ENCODE assay signal across 11 mouse cellular contexts in genomic region chr1:179863420-179863819, GRCm38 (mm10). TPM values are rescaled to one million over a fixed set of nuclear protein-coding genes. Genes with fewer than 3 reads are reported as not detected.
DNase-seq lines count a peak whose midpoint lies in the region; ATAC-seq and TF ChIP-seq lines count a peak whose summit lies in the region.
"Had no signal": no experiment of that assay in that cellular context is flagged by ENCODE, and none has a peak within 500 bp of the region (broad histone marks: within the 10 kb centered on the region; RNA-seq: fewer than 3 reads in every experiment).

No protein-coding gene starts in this region.

- no peaks in the 10 kb centered on the region for H3K27me3 ChIP-seq in kidney, postnatal 0 days (ENCODE audit: insufficient read depth, low read length)
- no peaks in the 10 kb centered on the region for H3K27me3 ChIP-seq in kidney, embryonic 15.5 days
- no peaks in the 10 kb centered on the region for H3K27me3 ChIP-seq in CH12.LX (replicated peaks)
- H3K27me3 ChIP-seq: liver, embryonic 13.5 days had no signal

- peak; percentile 24 for DNase-seq in kidney, postnatal 0 days (ENCODE audit: low spot score)
- no peak for DNase-seq in CH12.LX (ENCODE audit: extremely low read depth)
- peak; percentile 72 for DNase-seq in adipocyte (ENCODE audit: low spot score)
- peak; percentile 21 to 66 for DNase-seq in kidney, postnatal 25 days
- DNase-seq in urinary bladder, postnatal 4 days (ENCODE audit: low spot score in 2 of 2): no peak
- DNase-seq in cerebellum, adult 11 months: no peak
- DNase-seq: cerebellum, adult 8-10 months; liver, embryonic 13.5 days; right cerebral cortex, postnatal 4 days; thymus, postnatal 36 days had no signal

- TF ChIP-seq EP300 in CH12.LX (IDR thresholded peaks at IDR 0.05; ENCODE audit: low read length): no peak

- ATAC-seq in kidney, postnatal 0 days (replicated peaks; ENCODE audit: low FRiP score, low read depth): no peak
- ATAC-seq in kidney, embryonic 15.5 days (replicated peaks; ENCODE audit: low FRiP score): no peak

- H3K79me2 ChIP-seq in CH12.LX (replicated peaks; ENCODE audit: control insufficient read depth, extremely low read depth, insufficient read depth, poor library complexity, severe bottlenecking): no peaks in the 10 kb centered on the region

- no peaks in the 10 kb centered on the region for H3K36me3 ChIP-seq in kidney, postnatal 0 days (ENCODE audit: insufficient read depth, low read length)
- no peaks in the 10 kb centered on the region for H3K36me3 ChIP-seq in kidney, embryonic 15.5 days
- peaks cover 0 to 33% of the 10 kb centered on the region in 2 experiments for H3K36me3 ChIP-seq in CH12.LX (replicated peaks in 1 of 2; ENCODE audit: control insufficient read depth in 1 of 2, insufficient read depth in 1 of 2, low read length in 1 of 2)
- H3K36me3 ChIP-seq: liver, embryonic 13.5 days had no signal

- no peak for TF ChIP-seq CTCF in kidney, postnatal 0 days (IDR thresholded peaks at IDR 0.05; ENCODE audit: low read depth)
- no peak for TF ChIP-seq CTCF in CH12.LX (conservative IDR thresholded peaks at IDR 0.05 in 1 of 2, IDR thresholded peaks at IDR 0.05 in 1 of 2; ENCODE audit: low read depth in 2 of 2, low read length in 2 of 2)

- peaks cover 9% of the 10 kb centered on the region for H3K4me1 ChIP-seq in kidney, postnatal 0 days (replicated peaks; ENCODE audit: insufficient read depth, low read length)
- peaks cover 28% of the 10 kb centered on the region for H3K4me1 ChIP-seq in kidney, embryonic 15.5 days
- H3K4me1 ChIP-seq in CH12.LX (ENCODE audit: control insufficient read depth in 1 of 2, insufficient read depth in 2 of 2): peaks cover 8 to 19% of the 10 kb centered on the region in 2 experiments

- H3K9me3 ChIP-seq in kidney, postnatal 0 days (replicated peaks; ENCODE audit: low read length): no peaks in the 10 kb centered on the region
- no peaks in the 10 kb centered on the region for H3K9me3 ChIP-seq in kidney, embryonic 15.5 days (replicated peaks)
- H3K9me3 ChIP-seq in CH12.LX (replicated peaks; ENCODE audit: low read length): no peaks in the 10 kb centered on the region
- H3K9me3 ChIP-seq: liver, embryonic 13.5 days had no signal

- TF ChIP-seq POLR2A in CH12.LX (IDR thresholded peaks at IDR 0.05; ENCODE audit: low read depth, low read length): no peak

- no peak overlapping the region for H3K27ac ChIP-seq in kidney, postnatal 0 days
- H3K27ac ChIP-seq in kidney, embryonic 15.5 days: no peak overlapping the region
- H3K27ac ChIP-seq in CH12.LX (ENCODE audit: insufficient read depth, low read depth): peak overlapping the region; percentile 11; the same call in 1 of the 2 replicates

- WGBS in kidney, postnatal 0 days: 74% methylated on average over 4 of the region's 4 CpGs
- 59% methylated on average over 4 of the region's 4 CpGs for WGBS in kidney, embryonic 15.5 days

- in situ Hi-C loops in CH12.LX (cut with MboI; ENCODE audit: low pct_ligation_motif_present, low pct_unique_long_range_greater_than_20kb, low sequenced_read_pairs): loop anchor here (25.0 kb wide), 1 partner anchor 549 kb away; no protein-coding TSS in a partner anchor

- no peak overlapping the region for H3K9ac ChIP-seq in kidney, postnatal 0 days (ENCODE audit: low read depth, low read length)
- no peak overlapping the region for H3K9ac ChIP-seq in kidney, embryonic 15.5 days
- no peak overlapping the region for H3K9ac ChIP-seq in CH12.LX (ENCODE audit: insufficient read depth, low read depth)
- H3K9ac ChIP-seq: liver, embryonic 13.5 days had no signal

- no peak for TF ChIP-seq RAD21 in CH12.LX (IDR thresholded peaks at IDR 0.05; ENCODE audit: low read depth, low read length)

- dilution Hi-C loops in CH12.LX (cut with MboI; ENCODE audit: extremely low pct_ligation_motif_present, extremely low pct_unique_long_range_greater_than_20kb, low sequenced_read_pairs): no loop called here

- H3K4me2 ChIP-seq in kidney, postnatal 0 days (ENCODE audit: low read length): no peak overlapping the region
- no peak overlapping the region for H3K4me2 ChIP-seq in kidney, embryonic 15.5 days
- H3K4me2 ChIP-seq in CH12.LX (ENCODE audit: insufficient read depth, low read depth, poor library complexity, severe bottlenecking): no peak overlapping the region
- H3K4me2 ChIP-seq: liver, embryonic 13.5 days had no signal

- no peak overlapping the region for H3K4me3 ChIP-seq in kidney, postnatal 0 days (replicated peaks; ENCODE audit: low read depth, low read length)
- no peak overlapping the region for H3K4me3 ChIP-seq in kidney, embryonic 15.5 days (replicated peaks)
- H3K4me3 ChIP-seq in CH12.LX (replicated peaks in 1 of 3; ENCODE audit: low read depth in 2 of 3, low read length in 2 of 3, poor library complexity in 1 of 3): no peak overlapping the region
- H3K4me3 ChIP-seq: liver, embryonic 13.5 days had no signal

TF ChIP-seq in CH12.LX, 34 proteins besides CTCF, POLR2A, EP300 and RAD21:
- TF ChIP-seq MAFK (IDR thresholded peaks at IDR 0.05; ENCODE audit: insufficient replicate concordance, low read length) (peak; percentile 44; the same call in 1 of the 2 replicates), ETS1 (conservative IDR thresholded peaks at IDR 0.05; ENCODE audit: low read depth, low read length) (peak; percentile 39; the same call in 1 of the 2 replicates), ZNF384 (IDR thresholded peaks at IDR 0.05; ENCODE audit: low read depth, low read length) (no peak), CHD2 (IDR thresholded peaks at IDR 0.05; ENCODE audit: low read length) (no peak)

RNA-seq across cellular contexts. Expression of gene Ahctf1, which starts 59.9 kb away (rescaled TPM):
- polyA plus RNA-seq in kidney, postnatal 0 days (2015; fragmentation: Nextera tagmentation; extraction: Ambion mirVana): 12.3 and 15.1 TPM in 2 replicates
- polyA plus RNA-seq in kidney, embryonic 15.5 days (2015; fragmentation: Nextera tagmentation; extraction: Ambion mirVana): 23.4 and 28.8 TPM in 2 replicates
- total RNA-seq in CH12.LX (2012; rRNA removed): 79.2 and 81.0 TPM in 2 replicates
- 111 and 127 TPM in 2 replicates for total RNA-seq in CH12.LX (2014; rRNA removed)
- 90.3 and 96.0 TPM in 2 replicates for polyA plus RNA-seq in CH12.LX (2012; ENCODE audit: insufficient read length, low read depth)

Comparison
In these comparisons a context has a peak if more than half of its experiments do, and no peak if none do; other contexts are left out.
1. DNase-seq: peak in kidney, postnatal 0 days (single experiment), adipocyte (single experiment) and kidney, postnatal 25 days (2 of 2); none in CH12.LX (single experiment), urinary bladder, postnatal 4 days (0 of 2) and cerebellum, adult 11 months (single experiment).